Mouse (Mus musculus) embryonic fibroblast, embryonic 13.5 days (primary cell): Measurements from ENCODE around the gene Cys1.

ENCODE experiments used
- CTCF ChIP-seq: IDR thresholded peaks from 2 replicates; pipeline ENCODE4 v1.5.1; 2011; ENCODE audit warnings: mild to moderate bottlenecking, control low read depth, low read length, moderate library complexity, borderline replicate concordance; ENCODE audit not compliant: insufficient read depth
- POLR2A ChIP-seq: IDR thresholded peaks from 2 replicates; pipeline ENCODE4 v1.6.1; 2011; ENCODE audit warnings: low read depth, mild to moderate bottlenecking, control low read depth, low read length, moderate library complexity

GRCm38 (mm10) chr12:24651642-24652342 lies 29.8 kb downstream of the Cys1 start:
- TF ChIP-seq CTCF (no peak), POLR2A (no peak)
